Mouse (Mus musculus) hindbrain, embryonic 11.5 days (tissue): ENCODE measurements around the gene Ift81. TPM values are rescaled to one million over a fixed set of nuclear protein-coding genes. Genes with fewer than 3 reads are reported as not detected.

Experiments
- ATAC-seq: fragments of 200-750 bp; cut with Nextera tagmentation; 2 replicates; pipeline ENCODE4 v1.8.0; 2017; ENCODE audit warnings: mild to moderate bottlenecking, moderate TSS enrichment, moderate library complexity; ENCODE audit not compliant: low FRiP score
- DNase-seq: peaks from one replicate; pipeline ENCODE4 v3.0.0-alpha.2; 2015; ENCODE audit warnings: low spot score
- H3K27ac ChIP-seq: fragments of 300-500 bp; sonication (generic); 2 replicates; pipeline ENCODE4 v1.5.1; 2014; ENCODE audit warnings: mild to moderate bottlenecking, low read depth, low read length
- H3K27me3 ChIP-seq: fragments of 300-500 bp; sonication (generic); 2 replicates; pipeline ENCODE4 v1.6.1; 2014; ENCODE audit warnings: mild to moderate bottlenecking, low read length, moderate library complexity, mixed read lengths; ENCODE audit not compliant: control insufficient read depth, insufficient read depth
- H3K36me3 ChIP-seq: fragments of 300-500 bp; sonication (generic); 2 replicates; pipeline ENCODE4 v1.6.1; 2014; ENCODE audit warnings: mild to moderate bottlenecking, low read length, moderate library complexity, mixed read lengths; ENCODE audit not compliant: control insufficient read depth, insufficient read depth
- H3K4me1 ChIP-seq: fragments of 300-500 bp; sonication (generic); replicated peaks from 2 replicates; pipeline ENCODE4 v1.6.1; 2014; ENCODE audit warnings: low read length, mixed read lengths; ENCODE audit not compliant: control insufficient read depth, insufficient read depth
- H3K4me2 ChIP-seq: fragments of 300-500 bp; sonication (generic); replicated peaks from 2 replicates; pipeline ENCODE4 v1.6.1; 2014; ENCODE audit warnings: mild to moderate bottlenecking, low read depth, low read length
- H3K4me3 ChIP-seq: fragments of 300-500 bp; sonication (generic); 2 replicates; pipeline ENCODE4 v1.5.1; 2014; ENCODE audit warnings: low read depth, low read length
- H3K9ac ChIP-seq: fragments of 300-500 bp; sonication (generic); 2 replicates; pipeline ENCODE4 v1.6.1; 2014; ENCODE audit warnings: low read depth, low read length
- H3K9me3 ChIP-seq: fragments of 300-500 bp; sonication (generic); 2 replicates; pipeline ENCODE4 v1.6.1; 2016; ENCODE audit warnings: low read length; ENCODE audit not compliant: control insufficient read depth
- WGBS: fragments of 180-500 bp; shearing (Covaris S2); extraction: QIAGEN DNeasy Blood & Tissue Kit; methylation state at CpG from one replicate; pipeline ENCODE4 v1.1.7; 2014; 5-methylcytosine and 5-hydroxymethylcytosine counted together
- polyA plus RNA-seq: library from polyadenylated mRNA; unstranded; fragments of >200 nt; fragmentation: Nextera tagmentation; extraction: Ambion mirVana; gene quantifications from 2 replicates; pipeline ENCODE4 v1.2.1, GENCODE M21; 2014

Gene Ift81
- polyA plus RNA-seq, 1 experiment from 2014 or later: 49.1 TPM

- Histone ChIP-seq H3K4me1 (no peaks in the 10 kb centered on the region), H3K27ac (no peak overlapping the region), H3K9ac (no peak overlapping the region), H3K4me3 (no peak overlapping the region), H3K27me3 (no peaks in the 10 kb centered on the region), H3K4me2 (no peak overlapping the region), H3K36me3 (no peaks in the 10 kb centered on the region), H3K9me3 (no peaks in the 10 kb centered on the region)
- no peak for ATAC-seq
- WGBS: 66% methylated on average over 23 of the region's 23 CpGs
- DNase-seq: no peak
Observed at GRCm38 (mm10) chr5:122520254-122521129, 93.8 kb downstream of the Ift81 start.

GRCm38 (mm10) chr5:122519043-122519660, 95.2 kb downstream of the Ift81 start:
- no peaks in the 10 kb centered on the region for H3K27me3 ChIP-seq
- no peaks in the 10 kb centered on the region for H3K4me1 ChIP-seq
- ATAC-seq: no peak
- no peaks in the 10 kb centered on the region for H3K9me3 ChIP-seq
- no peaks in the 10 kb centered on the region for H3K36me3 ChIP-seq
- DNase-seq: no peak
- H3K9ac ChIP-seq: no peak overlapping the region
- H3K27ac ChIP-seq: no peak overlapping the region
- H3K4me2 ChIP-seq: no peak overlapping the region
- no peak overlapping the region for H3K4me3 ChIP-seq
- WGBS: 55% methylated on average over 7 of the region's 7 CpGs

DNA sequence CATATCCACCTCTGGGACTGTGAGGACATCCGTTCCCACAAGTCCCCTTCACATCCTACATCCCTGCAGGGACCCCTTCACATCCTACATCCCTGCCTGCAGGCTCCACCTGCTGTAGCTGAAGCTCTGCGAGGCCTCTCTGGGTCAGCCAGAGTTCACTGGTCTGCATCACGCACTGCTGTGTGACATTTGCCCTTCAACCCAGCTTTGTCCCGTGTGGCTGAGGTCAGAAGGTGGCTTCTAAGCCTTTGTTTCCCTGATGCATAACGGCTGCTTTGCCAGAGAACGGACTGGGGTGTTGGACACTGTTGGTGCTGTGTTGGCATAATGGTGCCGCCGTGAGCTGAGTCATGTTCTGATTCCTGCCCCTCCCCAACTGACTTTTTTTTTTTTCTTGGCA, 96.1 kb downstream of the Ift81 start:
- Histone ChIP-seq H3K4me3 (no peak overlapping the region), H3K36me3 (no peaks in the 10 kb centered on the region), H3K9ac (no peak overlapping the region), H3K27ac (no peak overlapping the region), H3K27me3 (no peaks in the 10 kb centered on the region), H3K9me3 (no peaks in the 10 kb centered on the region), H3K4me1 (no peaks in the 10 kb centered on the region), H3K4me2 (no peak overlapping the region)
- DNase-seq (no peak), ATAC-seq (no peak)
- WGBS: 14% methylated on average over 8 of the region's 8 CpGs

GRCm38 (mm10) chr5:122516901-122517300, 97.4 kb downstream of the Ift81 start:
- Histone ChIP-seq H3K36me3 (no peaks in the 10 kb centered on the region), H3K9ac (no peak overlapping the region), H3K9me3 (no peaks in the 10 kb centered on the region), H3K27me3 (no peaks in the 10 kb centered on the region), H3K4me2 (no peak overlapping the region), H3K4me3 (no peak overlapping the region), H3K27ac (no peak overlapping the region), H3K4me1 (no peaks in the 10 kb centered on the region)
- ATAC-seq (no peak), DNase-seq (no peak)
- WGBS: 81% methylated on average over 5 of the region's 5 CpGs

DNA sequence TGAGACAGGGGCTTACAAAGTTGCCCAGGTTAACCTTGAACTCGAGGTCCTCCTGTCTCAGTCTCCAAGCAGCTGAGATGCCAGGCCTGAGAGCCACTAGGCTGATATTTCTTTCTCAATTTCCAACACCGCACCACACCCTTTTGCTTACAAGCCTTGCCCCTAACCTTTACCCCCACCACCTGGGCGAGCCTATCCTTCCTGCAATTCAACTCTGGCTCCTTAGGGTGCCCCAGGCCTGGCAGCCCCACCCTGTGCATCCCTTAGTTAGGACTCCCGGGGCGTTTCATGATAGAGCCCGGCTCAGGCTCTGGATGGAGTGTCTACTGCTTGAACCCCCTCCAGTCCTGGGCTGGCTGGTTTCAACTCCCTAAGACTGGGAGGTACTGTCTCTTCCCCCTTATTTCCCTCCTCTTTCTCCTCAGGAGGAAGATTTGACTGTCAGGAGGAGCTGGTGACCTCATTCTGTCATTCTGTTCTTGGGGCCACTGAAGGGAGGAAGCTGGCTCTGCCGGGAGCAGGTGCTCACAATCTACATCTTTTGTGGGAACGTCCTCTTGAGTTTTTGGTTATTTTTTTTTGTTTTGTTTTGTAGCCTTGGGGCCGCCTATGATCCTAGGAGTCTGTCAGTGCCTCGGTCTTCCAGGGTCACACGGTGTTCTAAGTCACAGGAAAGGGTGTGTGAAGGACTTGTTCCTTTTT, 98.1 kb downstream of the Ift81 start:
- Histone ChIP-seq H3K4me3 (no peak overlapping the region), H3K27ac (no peak overlapping the region), H3K4me2 (no peak overlapping the region), H3K9me3 (no peaks in the 10 kb centered on the region), H3K4me1 (no peaks in the 10 kb centered on the region), H3K27me3 (no peaks in the 10 kb centered on the region), H3K36me3 (no peaks in the 10 kb centered on the region), H3K9ac (no peak overlapping the region)
- 79% methylated on average over 11 of the region's 11 CpGs for WGBS
- ATAC-seq: no peak
- no peak for DNase-seq

DNA sequence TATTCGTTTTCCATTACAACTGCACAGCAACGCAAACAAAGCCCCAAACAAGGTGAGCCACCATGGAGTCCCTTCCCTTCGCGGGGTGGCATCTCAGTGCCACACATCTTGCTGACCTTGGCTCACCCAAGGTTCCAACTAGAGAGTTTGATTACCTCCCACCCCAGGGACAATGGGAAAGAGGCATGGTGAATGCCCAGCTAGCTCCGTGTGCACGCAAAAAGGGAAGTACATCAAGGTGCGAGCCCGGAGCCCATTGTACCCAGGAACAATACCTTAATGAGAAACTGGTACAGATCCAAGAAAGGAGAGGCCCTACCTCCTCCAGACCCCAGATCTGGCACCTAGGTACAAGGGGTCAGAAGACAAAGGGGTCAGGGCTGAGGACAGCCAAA, 100.2 kb downstream of the Ift81 start:
- H3K27ac ChIP-seq: no peak overlapping the region
- no peaks in the 10 kb centered on the region for H3K36me3 ChIP-seq

GRCm38 (mm10) chr5:122513421-122514126, 100.7 kb downstream of the Ift81 start:
- Histone ChIP-seq H3K4me1 (no peaks in the 10 kb centered on the region), H3K9me3 (no peaks in the 10 kb centered on the region), H3K27ac (no peak overlapping the region), H3K27me3 (no peaks in the 10 kb centered on the region), H3K36me3 (no peaks in the 10 kb centered on the region), H3K4me3 (no peak overlapping the region), H3K9ac (no peak overlapping the region), H3K4me2 (no peak overlapping the region)
- DNase-seq (no peak), ATAC-seq (no peak)
- WGBS: 42% methylated on average over 23 of the region's 23 CpGs

More for the DNA sequence above, 100.2 kb downstream of the Ift81 start:
- DNase-seq: no peak
- no peaks in the 10 kb centered on the region for H3K27me3 ChIP-seq
- 32% methylated on average over 8 of the region's 8 CpGs for WGBS
- no peak overlapping the region for H3K9ac ChIP-seq
- H3K9me3 ChIP-seq: no peaks in the 10 kb centered on the region
- H3K4me1 ChIP-seq: no peaks in the 10 kb centered on the region
- ATAC-seq: no peak
- no peak overlapping the region for H3K4me2 ChIP-seq
- no peak overlapping the region for H3K4me3 ChIP-seq

DNA sequence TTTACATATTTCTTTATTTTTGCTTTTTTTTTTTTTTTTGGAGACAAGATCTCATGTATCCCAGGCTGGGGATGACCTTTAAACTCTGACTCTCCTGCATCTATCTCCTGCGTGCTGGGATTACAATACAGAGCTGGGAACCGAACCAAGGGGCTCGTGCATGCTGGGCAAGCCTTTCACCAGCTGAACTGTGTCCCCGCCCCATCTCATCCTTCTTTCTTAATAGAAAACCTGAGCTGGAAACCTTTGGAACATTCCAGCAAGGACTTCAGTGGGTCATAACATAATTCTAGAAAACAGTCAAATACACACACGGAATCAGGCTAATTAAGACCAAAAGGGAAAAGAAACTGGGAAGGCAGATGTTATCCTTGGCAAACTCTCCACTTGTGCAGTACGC, 102.3 kb downstream of the Ift81 start:
- Histone ChIP-seq H3K9me3 (no peaks in the 10 kb centered on the region), H3K9ac (no peak overlapping the region), H3K4me3 (no peak overlapping the region), H3K4me1 (no peaks in the 10 kb centered on the region), H3K36me3 (no peaks in the 10 kb centered on the region), H3K27ac (no peak overlapping the region), H3K27me3 (no peaks in the 10 kb centered on the region), H3K4me2 (no peak overlapping the region)
- DNase-seq (no peak), ATAC-seq (no peak)
- WGBS: 76% methylated on average over 6 of the region's 6 CpGs
